Mouse (Mus musculus): ENCODE results near the gene Gpr18. TPM values are rescaled to one million over a fixed set of nuclear protein-coding genes. Genes with fewer than 3 reads are reported as not detected.

The Gpr18 gene
- polyA plus RNA-seq, 1 experiment from 2014 or later: 0.34 TPM

DNA sequence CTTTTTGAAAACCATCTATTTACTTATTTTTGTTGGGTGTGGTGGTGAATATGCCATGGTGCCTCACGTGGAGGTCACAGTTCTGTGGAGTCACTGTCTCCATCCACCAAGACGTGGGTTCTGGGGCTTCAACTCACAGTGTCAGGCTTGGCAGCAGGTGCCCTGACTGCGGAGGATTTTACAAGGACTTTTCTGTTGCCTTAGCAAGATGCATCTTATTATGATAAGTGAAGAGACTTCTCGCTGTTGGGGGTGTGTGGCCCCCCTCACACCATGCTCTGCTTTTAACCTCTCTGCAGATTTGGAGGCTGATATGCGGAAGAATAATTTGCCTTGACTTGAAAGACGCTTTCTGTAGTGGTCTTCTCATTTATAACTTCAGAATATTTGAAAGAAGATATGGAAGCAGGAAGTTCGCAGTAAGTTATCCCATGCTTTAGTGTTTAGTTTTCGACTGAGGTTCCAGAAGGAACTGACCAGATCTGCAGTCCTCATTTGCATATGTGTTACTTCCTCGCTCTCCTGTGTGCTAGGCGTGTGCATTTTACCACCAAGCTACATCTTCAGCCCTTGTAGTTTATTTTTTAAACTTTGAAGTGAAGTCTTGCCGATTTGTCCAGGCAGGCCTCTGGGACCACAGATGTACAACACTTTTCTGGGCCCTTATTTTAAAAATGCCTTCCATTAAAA is 8.4 kb downstream of the Gpr18 start:
- H3K27ac ChIP-seq: no peak overlapping the region
- no peak for DNase-seq (ENCODE audit: low spot score)
- WGBS: 90% methylated on average over 11 of the region's 11 CpGs
- H3K36me3 ChIP-seq: peaks cover 22% of the 10 kb centered on the region
- no peaks in the 10 kb centered on the region for H3K9me3 ChIP-seq
- H3K4me1 ChIP-seq: peaks cover 33% of the 10 kb centered on the region
- H3K4me3 ChIP-seq: no peak overlapping the region
- no peaks in the 10 kb centered on the region for H3K27me3 ChIP-seq (ENCODE audit: insufficient read depth, poor library complexity, severe bottlenecking)

GRCm38 (mm10) chr14:121906341-121906991 is 9.1 kb downstream of the Gpr18 start:
- Histone ChIP-seq H3K4me3 (no peak overlapping the region), H3K4me1 (peaks cover 28% of the 10 kb centered on the region), H3K27ac (no peak overlapping the region), H3K36me3 (peaks cover 16% of the 10 kb centered on the region), H3K27me3 (ENCODE audit: insufficient read depth, poor library complexity, severe bottlenecking) (no peaks in the 10 kb centered on the region), H3K9me3 (no peaks in the 10 kb centered on the region)
- DNase-seq (ENCODE audit: low spot score): no peak
- WGBS: 86% methylated on average over 8 of the region's 8 CpGs

DNA sequence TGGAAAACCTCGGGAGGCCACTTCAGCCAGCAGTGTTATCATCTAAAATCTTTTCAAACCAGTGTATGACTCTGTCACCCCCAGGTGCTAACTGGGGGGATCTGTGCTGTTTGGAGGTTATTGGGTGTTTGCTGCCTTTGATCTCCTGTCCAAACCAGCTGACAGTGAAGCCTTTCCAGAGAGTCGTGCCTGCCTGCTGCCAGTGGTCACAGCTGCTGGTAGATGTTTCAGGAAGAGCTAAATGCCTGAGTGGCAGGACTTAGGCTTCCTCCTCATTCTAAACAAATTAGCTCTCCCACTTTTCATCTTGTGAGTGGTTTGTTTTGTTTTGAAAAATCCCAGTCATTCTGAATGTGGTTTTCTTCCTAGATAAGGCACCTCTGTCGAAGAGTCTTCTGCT is 10.8 kb downstream of the Gpr18 start:
- Histone ChIP-seq H3K9me3 (no peaks in the 10 kb centered on the region), H3K36me3 (peaks cover 13% of the 10 kb centered on the region), H3K4me1 (peaks cover 30% of the 10 kb centered on the region), H3K27ac (no peak overlapping the region), H3K27me3 (ENCODE audit: insufficient read depth, poor library complexity, severe bottlenecking) (no peaks in the 10 kb centered on the region), H3K4me3 (no peak overlapping the region)
- DNase-seq (ENCODE audit: low spot score): no peak
- WGBS: 28% methylated on average over 3 of the region's 3 CpGs

- 85% methylated on average over 7 of the region's 7 CpGs for WGBS
- no peaks in the 10 kb centered on the region for H3K9me3 ChIP-seq
- peaks cover 6% of the 10 kb centered on the region; the same call in 1 of the 2 replicates for H3K36me3 ChIP-seq
- no peaks in the 10 kb centered on the region for H3K27me3 ChIP-seq (ENCODE audit: insufficient read depth, poor library complexity, severe bottlenecking)
- no peak for DNase-seq (ENCODE audit: low spot score)
- H3K4me3 ChIP-seq: no peak overlapping the region
- peaks cover 43% of the 10 kb centered on the region for H3K4me1 ChIP-seq
- H3K27ac ChIP-seq: no peak overlapping the region
These were observed 12.2 kb downstream of the Gpr18 start for GRCm38 (mm10) chr14:121903381-121903876.

DNA sequence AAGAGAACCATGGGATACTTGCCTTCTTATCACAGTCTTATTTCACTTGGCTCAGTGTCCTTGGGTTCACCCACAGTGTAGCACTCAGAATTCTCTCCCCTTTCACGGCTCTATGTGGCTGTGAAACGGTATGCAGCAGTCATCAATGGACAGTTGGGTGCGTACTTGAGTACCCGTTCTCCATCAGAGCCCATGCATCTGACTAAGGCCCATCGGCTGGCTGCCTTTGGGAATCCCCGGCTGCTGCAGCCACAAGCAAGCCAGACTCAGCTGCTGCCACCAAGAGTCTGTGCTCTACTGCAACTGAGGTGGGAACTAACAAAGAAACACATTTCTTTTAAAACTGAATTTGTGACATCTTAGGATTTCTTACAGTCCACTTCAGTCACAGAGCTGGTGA is 14.1 kb downstream of the Gpr18 start:
- no peak for DNase-seq (ENCODE audit: low spot score)
- WGBS: 78% methylated on average over 6 of the region's 6 CpGs
- Histone ChIP-seq H3K4me1 (peaks cover 47% of the 10 kb centered on the region), H3K27ac (no peak overlapping the region), H3K4me3 (no peak overlapping the region), H3K9me3 (no peaks in the 10 kb centered on the region), H3K36me3 (peaks cover 4% of the 10 kb centered on the region; the same call in 1 of the 2 replicates), H3K27me3 (ENCODE audit: insufficient read depth, poor library complexity, severe bottlenecking) (no peaks in the 10 kb centered on the region)

DNA sequence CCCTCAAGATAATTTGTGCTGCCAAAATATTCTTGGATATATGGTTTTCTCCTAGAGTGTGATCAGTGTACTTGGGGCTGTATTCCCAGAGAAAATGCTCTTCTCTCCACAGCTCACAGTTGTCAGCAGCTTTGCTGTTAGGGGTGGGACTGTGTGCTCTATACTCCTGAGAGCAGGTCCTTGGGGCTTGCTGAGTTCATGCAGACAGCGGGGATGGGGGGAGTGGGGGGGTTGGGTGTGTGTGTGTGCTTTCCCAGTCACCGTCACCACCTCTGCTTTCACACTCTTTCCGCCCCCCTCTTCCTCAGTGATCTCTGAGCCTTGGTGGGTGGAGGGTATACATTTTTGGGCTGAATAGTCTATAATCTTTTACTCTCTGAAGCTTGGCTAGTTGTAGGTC is 16.5 kb downstream of the Gpr18 start:
- H3K4me3 ChIP-seq: no peak overlapping the region
- WGBS: 45% methylated on average over 3 of the region's 3 CpGs
- 0 out of 2 replicates have a peak, but pooled peaks cover 4% of the 10 kb centered on the region for H3K36me3 ChIP-seq
- peaks cover 41% of the 10 kb centered on the region for H3K4me1 ChIP-seq
- H3K27me3 ChIP-seq (ENCODE audit: insufficient read depth, poor library complexity, severe bottlenecking): no peaks in the 10 kb centered on the region
- DNase-seq (ENCODE audit: low spot score): no peak
- H3K9me3 ChIP-seq: no peaks in the 10 kb centered on the region
- no peak overlapping the region for H3K27ac ChIP-seq

DNA sequence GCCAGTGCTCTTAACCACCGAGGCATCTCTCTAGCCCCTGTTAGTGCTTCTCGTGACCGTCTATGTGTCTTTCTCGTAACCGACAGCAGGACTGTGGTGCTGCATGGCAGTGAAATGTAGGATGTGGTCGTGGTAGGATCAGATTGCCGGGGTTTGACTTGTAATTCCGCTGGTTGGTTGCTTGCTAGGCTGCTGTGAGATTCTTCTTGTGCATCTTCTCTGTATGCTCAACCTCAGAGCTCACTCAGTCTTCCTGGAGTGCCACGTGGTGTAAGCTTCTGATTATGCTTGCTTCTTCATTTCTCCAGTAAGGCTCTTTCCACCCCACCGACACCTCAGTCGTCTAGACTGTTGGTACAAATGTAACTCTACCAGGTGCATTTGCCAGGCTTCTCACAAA is 17.1 kb downstream of the Gpr18 start:
- H3K4me1 ChIP-seq: peaks cover 41% of the 10 kb centered on the region
- H3K4me3 ChIP-seq: no peak overlapping the region
- H3K36me3 ChIP-seq: 0 out of 2 replicates have a peak, but pooled peaks cover 4% of the 10 kb centered on the region
- no peak for DNase-seq (ENCODE audit: low spot score)
- no peaks in the 10 kb centered on the region for H3K27me3 ChIP-seq (ENCODE audit: insufficient read depth, poor library complexity, severe bottlenecking)
- WGBS: 86% methylated on average over 11 of the region's 11 CpGs
- H3K27ac ChIP-seq: no peak overlapping the region
- no peaks in the 10 kb centered on the region for H3K9me3 ChIP-seq

DNA sequence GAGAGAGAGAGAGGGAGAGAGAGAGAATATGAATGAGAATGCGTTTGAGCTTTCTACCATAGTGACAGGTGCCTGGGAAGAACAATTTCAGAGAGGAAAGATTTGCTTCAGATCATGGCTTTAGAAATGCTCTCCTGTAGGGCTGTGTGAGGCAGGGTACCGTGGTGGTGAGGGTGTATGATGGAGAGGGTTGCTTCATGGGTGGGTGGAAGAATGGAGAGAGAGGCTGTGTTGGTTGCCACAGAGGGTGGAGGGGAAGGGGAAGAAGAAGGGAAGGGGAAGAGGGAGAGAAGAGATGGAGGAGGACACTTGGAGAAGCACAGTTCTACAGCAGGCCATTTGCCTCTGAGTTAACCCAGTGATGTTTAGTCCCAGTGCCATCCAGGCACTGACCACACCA is 17.8 kb downstream of the Gpr18 start:
- Histone ChIP-seq H3K27me3 (ENCODE audit: insufficient read depth, poor library complexity, severe bottlenecking) (no peaks in the 10 kb centered on the region), H3K4me3 (no peak overlapping the region), H3K9me3 (no peaks in the 10 kb centered on the region), H3K4me1 (peaks cover 43% of the 10 kb centered on the region), H3K36me3 (0 out of 2 replicates have a peak, but pooled peaks cover 4% of the 10 kb centered on the region), H3K27ac (no peak overlapping the region)
- DNase-seq (ENCODE audit: low spot score): peak; percentile 66
- 90% methylated on average over 2 of the region's 2 CpGs for WGBS

GRCm38 (mm10) chr14:121896126-121897090 is 19.2 kb downstream of the Gpr18 start:
- H3K4me1 ChIP-seq: peaks cover 45% of the 10 kb centered on the region
- no peak overlapping the region for H3K27ac ChIP-seq
- 0 out of 2 replicates have a peak, but pooled peaks cover 4% of the 10 kb centered on the region for H3K36me3 ChIP-seq
- no peak overlapping the region for H3K4me3 ChIP-seq
- WGBS: 75% methylated on average over 6 of the region's 6 CpGs
- H3K9me3 ChIP-seq: no peaks in the 10 kb centered on the region
- DNase-seq (ENCODE audit: low spot score): no peak
- H3K27me3 ChIP-seq (ENCODE audit: insufficient read depth, poor library complexity, severe bottlenecking): no peaks in the 10 kb centered on the region

DNA sequence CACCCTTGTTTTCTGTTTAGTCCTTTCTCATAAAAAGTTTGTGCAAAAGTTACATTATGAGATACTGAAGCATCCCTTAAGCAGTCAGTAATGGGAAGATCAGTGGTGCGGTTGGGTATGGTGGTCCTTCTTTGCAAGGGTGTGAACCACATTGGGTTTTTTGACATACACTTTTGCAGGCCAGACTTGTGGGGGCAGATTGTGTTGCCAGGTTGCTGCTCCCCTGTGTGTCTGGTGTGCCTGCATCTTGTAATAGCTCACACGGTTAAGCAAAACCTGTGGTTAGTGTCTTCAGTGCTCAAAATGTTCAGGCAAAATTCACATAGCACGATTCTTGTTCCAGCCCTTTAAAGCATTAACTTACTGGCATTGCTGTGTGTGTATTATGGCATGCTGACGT is 20.3 kb downstream of the Gpr18 start:
- H3K27me3 ChIP-seq (ENCODE audit: insufficient read depth, poor library complexity, severe bottlenecking): no peaks in the 10 kb centered on the region
- no peak overlapping the region for H3K4me3 ChIP-seq
- peaks cover 44% of the 10 kb centered on the region for H3K4me1 ChIP-seq
- peak; percentile 52 for DNase-seq (ENCODE audit: low spot score)
- H3K27ac ChIP-seq: no peak overlapping the region
- peaks cover 5% of the 10 kb centered on the region; the same call in 1 of the 2 replicates for H3K36me3 ChIP-seq
- WGBS: 91% methylated on average over 4 of the region's 4 CpGs
- no peaks in the 10 kb centered on the region for H3K9me3 ChIP-seq

GRCm38 (mm10) chr14:121894511-121895135 is 21.0 kb downstream of the Gpr18 start:
- no peaks in the 10 kb centered on the region for H3K9me3 ChIP-seq
- DNase-seq (ENCODE audit: low spot score): no peak
- H3K36me3 ChIP-seq: peaks cover 7% of the 10 kb centered on the region; the same call in 1 of the 2 replicates
- H3K4me1 ChIP-seq: peaks cover 41% of the 10 kb centered on the region
- WGBS: 82% methylated on average over 5 of the region's 5 CpGs
- no peaks in the 10 kb centered on the region for H3K27me3 ChIP-seq (ENCODE audit: insufficient read depth, poor library complexity, severe bottlenecking)
- no peak overlapping the region for H3K4me3 ChIP-seq
- no peak overlapping the region for H3K27ac ChIP-seq

- no peaks in the 10 kb centered on the region for H3K27me3 ChIP-seq (ENCODE audit: insufficient read depth, poor library complexity, severe bottlenecking)
- no peak overlapping the region for H3K27ac ChIP-seq
- H3K36me3 ChIP-seq: peaks cover 7% of the 10 kb centered on the region; the same call in 1 of the 2 replicates
- DNase-seq (ENCODE audit: low spot score): no peak
- H3K9me3 ChIP-seq: no peaks in the 10 kb centered on the region
- no peak overlapping the region for H3K4me3 ChIP-seq
- H3K4me1 ChIP-seq: peaks cover 33% of the 10 kb centered on the region
- 86% methylated on average over 6 of the region's 6 CpGs for WGBS
These were observed 21.8 kb downstream of the Gpr18 start for GRCm38 (mm10) chr14:121893747-121894146.
